Mouse (Mus musculus) heart, adult 2 months (tissue): Measurements from ENCODE around the gene Pik3r4.

ENCODE experiments used
- CTCF ChIP-seq: fragments of 200-600 bp; IDR thresholded peaks from 2 replicates; pipeline ENCODE4 v1.8.1; 2022; ENCODE audit warnings: antibody characterized with exemption, mild to moderate bottlenecking, moderate library complexity
- EP300 ChIP-seq: fragments of 200-500 bp; IDR thresholded peaks from 2 replicates; pipeline ENCODE4 v1.6.1; 2011; ENCODE audit warnings: low read depth, low read length, control low read depth; ENCODE audit not compliant: insufficient read depth
- POLR2A ChIP-seq: fragments of 200-500 bp; IDR thresholded peaks from 2 replicates; pipeline ENCODE4 v1.6.1; 2011; ENCODE audit warnings: mild to moderate bottlenecking, low read depth, low read length, control low read depth; ENCODE audit not compliant: insufficient read depth

- TF ChIP-seq CTCF (no peak), EP300 (no peak), POLR2A (no peak)
Observed at GRCm38 (mm10) chr9:105681386-105681785, 38.6 kb downstream of the Pik3r4 start.
